Mouse (Mus musculus) limb, embryonic 12.5 days (tissue): Measurements from ENCODE around the gene Chd8. TPM values are rescaled to one million over a fixed set of nuclear protein-coding genes. Genes with fewer than 3 reads are reported as not detected.
A peak's percentile ranks its signal among the peaks of the same experiment; 100 is the strongest.
"Not testable (repeated sequence)": the region's sequence is repeated elsewhere in the genome, so short reads cannot be mapped to it uniquely, and the experiment has no call there.

ENCODE experiments used
- ATAC-seq: fragments of 200-750 bp; cut with Nextera tagmentation; 2 replicates; pipeline ENCODE4 v1.8.0; 2017; ENCODE audit warnings: low read depth, moderate TSS enrichment; ENCODE audit not compliant: insufficient number of reproducible peaks, insufficient read depth, low FRiP score, low TSS enrichment
- H3K27ac ChIP-seq: fragments of 300-500 bp; sonication (generic); 2 replicates; pipeline ENCODE4 v1.5.1; 2016; ENCODE audit warnings: mild to moderate bottlenecking, moderate library complexity
- H3K27me3 ChIP-seq: fragments of 300-500 bp; sonication (generic); 2 replicates; pipeline ENCODE4 v1.6.1; 2016; ENCODE audit warnings: mild to moderate bottlenecking, moderate library complexity
- H3K36me3 ChIP-seq: fragments of 300-500 bp; sonication (generic); 2 replicates; pipeline ENCODE4 v1.6.1; 2016; ENCODE audit warnings: mild to moderate bottlenecking, moderate library complexity
- H3K4me1 ChIP-seq: fragments of 300-500 bp; sonication (generic); replicated peaks from 2 replicates; pipeline ENCODE4 v1.6.1; 2016
- H3K4me2 ChIP-seq: fragments of 300-500 bp; sonication (generic); 2 replicates; pipeline ENCODE4 v1.6.1; 2016; ENCODE audit warnings: mild to moderate bottlenecking, moderate library complexity
- H3K4me3 ChIP-seq: fragments of 300-500 bp; sonication (generic); replicated peaks from 2 replicates; pipeline ENCODE4 v1.5.1; 2016; ENCODE audit warnings: mild to moderate bottlenecking
- H3K9ac ChIP-seq: fragments of 300-500 bp; sonication (generic); replicated peaks from 2 replicates; pipeline ENCODE4 v1.6.1; 2016; ENCODE audit warnings: mild to moderate bottlenecking, moderate library complexity
- H3K9me3 ChIP-seq: fragments of 300-500 bp; sonication (generic); 2 replicates; pipeline ENCODE4 v1.6.1; 2016; ENCODE audit warnings: mild to moderate bottlenecking, moderate library complexity
- WGBS: fragments of 180-500 bp; shearing (Covaris S2); methylation state at CpG from one replicate; pipeline ENCODE4 v1.1.7; 2016; 5-methylcytosine and 5-hydroxymethylcytosine counted together
- polyA plus RNA-seq: library from polyadenylated mRNA; unstranded; fragments of >200 nt; fragmentation: Nextera tagmentation; extraction: Ambion mirVana; gene quantifications from 2 replicates; pipeline ENCODE4 v1.2.1, GENCODE M21; 2016

The Chd8 gene
- 49.6 and 53.7 TPM in 2 replicates for polyA plus RNA-seq

DNA sequence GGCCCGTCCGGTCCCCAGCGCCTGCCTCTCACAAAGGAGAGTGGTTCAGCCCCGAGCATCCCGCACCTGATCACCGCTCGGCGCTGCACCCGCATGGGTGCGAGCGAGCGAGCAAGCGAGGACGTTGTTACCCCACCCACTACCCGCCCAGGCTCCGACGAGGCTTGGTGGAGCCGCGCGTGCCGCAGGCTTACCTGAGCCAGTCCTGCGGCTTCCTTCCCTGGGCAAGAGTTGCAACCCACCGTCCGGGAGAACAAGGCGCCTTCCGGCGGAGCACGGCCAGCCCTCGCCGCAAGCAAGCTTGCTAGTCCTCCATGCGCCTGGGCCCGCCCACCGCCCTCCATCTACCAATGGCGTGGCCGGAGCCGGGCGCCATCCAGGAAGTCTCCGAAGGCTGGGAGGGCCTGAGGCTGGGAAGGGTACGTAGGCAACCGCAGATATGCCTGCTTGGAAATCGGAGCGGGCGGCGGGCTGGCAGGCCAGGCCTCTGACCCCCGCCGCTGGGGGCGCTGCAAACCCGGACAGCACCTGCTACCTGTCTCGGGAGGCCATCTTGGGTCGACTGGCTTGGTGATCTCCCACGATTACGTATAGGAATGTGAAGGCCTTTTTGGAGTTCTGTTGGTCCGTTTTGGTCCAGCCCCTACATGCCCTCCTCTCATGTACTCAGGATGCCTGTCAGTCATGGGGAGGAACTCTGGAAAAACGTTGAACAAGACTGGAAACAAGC lies at the start of gene Chd8:
TSS of gene Chd8 (minus strand) at position 297 of the 730 bp plus-strand sequence.
- H3K27ac ChIP-seq, result peak within 1 kb of the TSS; percentile 94
- H3K9me3 ChIP-seq, result no peaks in the 10 kb centered on the region
- peak within 1 kb of the TSS; percentile 89 for H3K4me3 ChIP-seq
- peak; percentile 100 for ATAC-seq
- H3K4me2 ChIP-seq, result peak within 1 kb of the TSS; percentile 65
- H3K4me1 ChIP-seq, result peaks cover 9% of the 10 kb centered on the region
- H3K9ac ChIP-seq, result peak within 1 kb of the TSS; percentile 92
- WGBS, result under 1% methylated on average over 54 of the region's 54 CpGs
- no peaks in the 10 kb centered on the region for H3K27me3 ChIP-seq
- H3K36me3 ChIP-seq, result peaks cover 13% of the 10 kb centered on the region; the same call in 1 of the 2 replicates

DNA sequence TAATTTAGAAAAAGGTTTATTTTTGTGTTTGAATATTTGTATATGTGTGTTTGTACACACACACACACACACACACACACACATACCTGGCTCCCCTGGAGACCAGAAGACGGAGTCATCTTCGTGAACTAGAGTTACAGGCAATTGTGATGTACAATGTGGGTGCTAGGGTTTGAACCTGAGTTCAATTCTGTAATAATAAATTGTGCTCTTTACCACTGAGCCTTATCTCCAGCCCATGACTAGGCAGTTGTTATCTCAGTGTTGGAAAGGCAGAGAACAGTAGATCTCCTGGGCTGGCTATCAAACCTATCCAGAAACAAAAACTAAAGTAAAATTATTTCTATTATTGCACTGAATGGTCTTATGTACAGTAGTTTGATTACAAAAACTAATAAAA lies 48.5 kb upstream of the Chd8 start:
- ATAC-seq, result no peak
- Histone ChIP-seq H3K27me3 (no peaks in the 10 kb centered on the region), H3K27ac (no peak overlapping the region), H3K4me2 (no peak overlapping the region), H3K9me3 (no peaks in the 10 kb centered on the region), H3K36me3 (peaks cover 28% of the 10 kb centered on the region), H3K9ac (no peak overlapping the region), H3K4me1 (peaks cover 6% of the 10 kb centered on the region), H3K4me3 (no peak overlapping the region)
- 96% methylated on average over 2 of the region's 2 CpGs for WGBS

DNA sequence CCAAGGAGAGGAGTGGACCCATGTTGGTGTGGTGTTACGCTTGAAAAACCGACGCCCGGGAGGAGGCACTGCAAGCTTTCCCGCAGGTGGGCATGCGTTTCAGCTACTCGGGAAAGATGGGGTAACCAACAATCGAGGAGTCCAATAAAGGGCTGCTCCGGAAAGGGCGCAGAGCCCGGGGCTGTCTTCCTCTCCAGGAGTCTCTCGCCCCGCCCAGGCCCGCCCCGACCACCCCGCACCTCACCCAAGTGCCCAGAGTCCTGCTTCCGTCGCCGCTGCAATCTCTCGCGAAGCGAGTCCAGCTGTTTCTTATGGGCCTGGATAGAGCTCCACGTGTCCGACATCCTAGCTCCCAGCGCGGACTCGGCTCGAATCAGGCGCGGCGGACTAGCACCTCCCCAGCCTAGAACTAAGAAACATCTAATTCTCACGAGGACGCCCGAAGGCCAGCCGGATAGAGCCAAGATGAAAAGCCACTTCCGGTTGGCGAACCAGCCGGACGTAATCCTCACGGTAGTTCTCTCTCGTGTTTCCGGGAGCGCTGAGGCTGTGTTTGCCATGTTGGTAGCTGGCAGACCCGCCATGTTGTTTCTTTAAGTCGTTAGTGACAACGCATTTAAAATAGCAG lies 47.2 kb upstream of the Chd8 start, which contains the start of gene Mettl3:
TSS of gene Mettl3 (minus strand) at position 485 of the 628 bp plus-strand sequence.
- Histone ChIP-seq H3K4me2 (peak within 1 kb of the TSS; percentile 71), H3K27me3 (no peaks in the 10 kb centered on the region), H3K36me3 (peaks cover 23% of the 10 kb centered on the region), H3K4me3 (peak within 1 kb of the TSS; percentile 73), H3K4me1 (peaks cover 6% of the 10 kb centered on the region), H3K9ac (peak within 1 kb of the TSS; percentile 74), H3K27ac (peak within 1 kb of the TSS; percentile 95), H3K9me3 (no peaks in the 10 kb centered on the region)
- under 1% methylated on average over 46 of the region's 46 CpGs for WGBS
- peak; percentile 93 for ATAC-seq

DNA sequence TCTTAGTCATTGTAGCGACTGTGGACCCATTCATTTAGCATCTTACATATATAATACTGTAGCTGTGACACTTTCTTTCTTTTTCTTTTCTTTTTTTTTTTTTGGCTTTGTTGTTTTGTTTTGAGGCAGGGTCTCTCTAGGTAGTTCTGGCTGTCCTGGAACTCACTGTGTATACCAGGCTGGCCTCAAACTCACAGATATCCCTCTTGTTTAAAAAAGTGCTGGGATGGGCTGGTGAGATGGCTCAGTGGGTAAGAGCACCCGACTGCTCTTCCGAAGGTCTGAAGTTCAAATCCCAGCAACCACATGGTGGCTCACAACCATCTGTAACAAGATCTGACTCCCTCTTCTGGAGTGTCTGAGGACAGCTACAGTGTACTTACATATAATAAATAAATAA lies 45.9 kb upstream of the Chd8 start:
- peak overlapping the region; percentile 73; the same call in 1 of the 2 replicates for H3K4me3 ChIP-seq
- WGBS, result 91% methylated on average over 3 of the region's 3 CpGs
- H3K4me2 ChIP-seq, result not testable (repeated sequence)

DNA sequence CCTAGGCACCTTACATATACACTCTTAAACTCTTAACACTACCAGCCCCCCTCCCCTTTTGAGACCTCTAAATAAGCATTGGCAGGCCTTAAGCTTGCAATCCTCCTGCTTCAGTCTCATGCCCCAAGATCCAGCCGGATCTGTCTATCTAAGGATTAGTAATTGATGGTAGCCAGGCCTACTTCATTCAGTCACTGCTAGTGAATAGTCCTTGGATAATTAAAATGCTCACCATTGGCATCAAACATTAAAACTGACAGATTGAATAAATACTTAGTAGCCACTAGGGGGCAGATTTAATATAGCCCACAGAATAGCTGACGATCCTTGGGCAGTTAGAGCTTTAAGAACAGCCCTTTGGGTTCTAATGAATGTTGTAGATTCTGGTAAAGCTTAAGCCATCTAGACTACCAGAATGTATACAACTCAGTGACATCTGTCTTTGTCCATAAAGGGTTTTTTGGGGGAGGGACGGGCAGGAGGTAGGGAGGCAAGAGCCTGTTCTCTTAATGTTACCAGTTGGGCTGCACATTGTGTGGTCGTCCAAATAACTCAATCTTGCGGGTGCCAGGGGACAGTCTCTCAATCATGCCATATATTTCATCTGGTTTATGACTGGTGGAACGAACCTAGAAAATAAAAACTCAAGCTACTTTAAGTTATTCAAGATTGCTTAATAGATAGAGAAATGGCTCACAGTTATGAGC lies 38.1 kb upstream of the Chd8 start:
- H3K4me1 ChIP-seq, result no peaks in the 10 kb centered on the region
- no peak for ATAC-seq
- no peak overlapping the region for H3K4me3 ChIP-seq
- no peaks in the 10 kb centered on the region for H3K27me3 ChIP-seq
- no peak overlapping the region for H3K4me2 ChIP-seq
- no peak overlapping the region for H3K27ac ChIP-seq
- H3K9me3 ChIP-seq, result no peaks in the 10 kb centered on the region
- H3K36me3 ChIP-seq, result peaks cover 88% of the 10 kb centered on the region
- 74% methylated on average over 6 of the region's 6 CpGs for WGBS
- no peak overlapping the region for H3K9ac ChIP-seq

More for the DNA sequence above, 45.9 kb upstream of the Chd8 start:
- H3K36me3 ChIP-seq, result peaks cover 22% of the 10 kb centered on the region
- ATAC-seq, H3K9me3 ChIP-seq, H3K27ac ChIP-seq, H3K4me1 ChIP-seq, H3K27me3 ChIP-seq, H3K9ac ChIP-seq: not testable (repeated sequence)

DNA sequence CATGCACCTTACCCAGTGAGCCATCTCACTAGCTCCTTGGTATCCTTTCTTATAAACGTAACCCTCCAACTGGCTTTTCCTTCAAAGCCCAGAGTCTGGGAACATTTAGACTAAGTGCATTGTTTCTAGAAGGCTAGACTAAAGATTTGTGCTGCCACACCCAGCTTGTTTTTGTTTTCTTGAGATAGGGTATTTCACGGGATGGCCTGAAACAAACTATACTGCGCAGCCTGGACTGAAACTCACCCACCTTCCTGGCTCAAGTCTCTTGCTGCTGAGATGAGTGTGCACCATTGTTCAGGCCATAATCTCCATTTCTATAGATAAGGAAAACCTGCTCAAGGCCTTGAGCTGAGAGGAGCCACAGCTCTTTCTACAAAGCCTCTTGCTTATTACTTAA lies 26.6 kb upstream of the Chd8 start:
- 94% methylated on average over 3 of the region's 3 CpGs for WGBS
- Histone ChIP-seq H3K4me2 (no peak overlapping the region), H3K27ac (no peak overlapping the region), H3K27me3 (no peaks in the 10 kb centered on the region), H3K4me1 (peaks cover 5% of the 10 kb centered on the region), H3K36me3 (peaks cover 41% of the 10 kb centered on the region), H3K4me3 (no peak overlapping the region), H3K9ac (no peak overlapping the region), H3K9me3 (no peaks in the 10 kb centered on the region)
- no peak for ATAC-seq

DNA sequence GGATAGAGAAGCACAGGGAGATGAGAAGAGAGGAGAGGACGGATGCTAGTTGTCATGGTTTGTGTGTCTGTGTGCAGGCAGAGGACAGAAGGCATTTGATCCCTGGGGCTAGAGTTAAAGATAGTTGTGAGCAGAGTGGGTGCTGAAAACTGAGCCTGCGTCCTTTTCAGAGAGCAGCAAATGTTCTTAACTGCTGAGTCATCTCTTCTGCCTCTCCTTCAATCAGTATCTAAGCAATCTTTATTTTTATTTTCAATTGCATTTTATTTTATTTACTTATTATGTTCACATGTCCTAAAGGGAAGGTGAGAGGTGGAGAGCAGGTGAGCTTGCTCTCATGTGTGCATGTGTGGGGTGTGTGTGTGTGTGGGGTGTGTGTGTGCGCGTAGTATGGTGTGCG lies 26.0 kb upstream of the Chd8 start:
- Histone ChIP-seq H3K4me3 (no peak overlapping the region), H3K27ac (no peak overlapping the region), H3K27me3 (no peaks in the 10 kb centered on the region), H3K4me1 (peaks cover 5% of the 10 kb centered on the region), H3K36me3 (peaks cover 36% of the 10 kb centered on the region), H3K9ac (no peak overlapping the region), H3K4me2 (no peak overlapping the region), H3K9me3 (no peaks in the 10 kb centered on the region)
- 95% methylated on average over 5 of the region's 5 CpGs for WGBS
- no peak for ATAC-seq

DNA sequence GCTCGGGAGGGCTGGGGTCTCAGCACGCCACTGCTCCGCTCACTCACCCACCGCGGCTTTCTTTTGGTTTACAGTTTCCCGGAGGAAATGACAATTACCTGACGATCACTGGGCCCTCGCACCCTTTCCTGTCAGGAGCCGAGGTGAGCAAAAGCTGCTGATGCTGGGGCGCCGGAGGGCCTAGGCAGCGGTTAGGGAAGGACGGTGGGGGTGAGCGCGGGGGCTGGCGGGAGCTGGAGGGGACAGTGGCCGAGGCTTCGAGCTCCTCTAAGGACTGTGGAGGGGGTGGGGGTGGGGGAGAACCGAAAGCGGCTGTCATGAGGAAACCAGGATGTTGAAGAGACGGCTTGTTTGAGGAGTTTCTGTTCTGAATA lies 22.2 kb upstream of the Chd8 start:
- ATAC-seq, result peak; percentile 24; the same call in 1 of the 2 replicates
- Histone ChIP-seq H3K4me1 (peaks cover 8% of the 10 kb centered on the region), H3K27me3 (no peaks in the 10 kb centered on the region), H3K9ac (peak overlapping the region; percentile 83), H3K4me3 (peak overlapping the region; percentile 82), H3K36me3 (peaks cover 12% of the 10 kb centered on the region), H3K4me2 (peak overlapping the region; percentile 73), H3K27ac (peak overlapping the region; percentile 77), H3K9me3 (no peaks in the 10 kb centered on the region)
- 2% methylated on average over 21 of the region's 21 CpGs for WGBS

DNA sequence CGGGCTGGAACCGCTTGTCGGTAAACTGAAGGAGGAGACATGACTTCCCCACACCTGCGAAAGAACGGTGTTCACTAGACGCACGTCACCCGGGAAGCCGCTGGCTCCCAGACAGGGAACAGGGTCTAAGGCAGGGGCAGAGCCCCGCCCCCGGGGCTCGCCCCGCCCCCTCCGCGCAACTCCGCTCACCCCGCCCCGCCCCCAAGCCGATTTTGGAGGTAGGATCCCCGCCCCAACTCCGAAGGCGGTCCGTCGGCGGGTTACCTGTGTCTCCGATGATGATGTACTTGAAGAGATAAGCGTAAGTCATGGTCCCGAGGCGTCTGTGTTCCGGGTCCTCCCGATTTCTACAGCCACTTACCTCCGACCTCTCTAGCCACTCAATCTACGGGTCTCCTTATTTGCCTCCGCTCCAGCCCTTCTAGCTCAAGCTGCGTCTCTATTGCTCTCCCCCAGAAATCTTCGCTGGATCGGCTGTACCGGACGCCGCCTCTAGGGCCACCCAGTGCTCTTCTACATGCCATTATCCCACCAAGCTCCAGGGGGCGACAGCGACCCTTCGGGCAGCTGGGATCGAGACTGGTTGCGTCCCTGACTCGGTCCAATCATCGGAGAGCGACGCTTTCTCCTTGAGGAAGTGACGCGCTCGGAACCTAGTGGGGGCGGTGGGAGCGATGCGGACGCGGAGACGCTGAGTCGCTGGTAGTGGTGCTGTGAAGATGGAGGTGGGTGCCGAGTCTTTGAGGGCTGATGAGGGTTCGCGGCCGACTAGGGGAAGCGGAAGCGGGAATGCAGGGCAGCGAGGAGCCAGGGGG lies 21.6 kb upstream of the Chd8 start, which contains the start of the genes Tox4 and Rab2b:
TSS of gene Tox4 (plus strand) at position 215 of the 815 bp plus-strand sequence.
TSS of gene Rab2b (minus strand) at position 614 of the 815 bp plus-strand sequence.
- Histone ChIP-seq H3K9me3 (no peaks in the 10 kb centered on the region), H3K4me3 (peak within 1 kb of the TSS; percentile 82), H3K4me1 (peaks cover 8% of the 10 kb centered on the region), H3K9ac (peak within 1 kb of the TSS; percentile 83), H3K36me3 (peaks cover 18% of the 10 kb centered on the region), H3K27ac (peak within 1 kb of the TSS; percentile 77), H3K4me2 (peak within 1 kb of the TSS; percentile 73), H3K27me3 (no peaks in the 10 kb centered on the region)
- ATAC-seq, result peak; percentile 99
- WGBS, result under 1% methylated on average over 66 of the region's 66 CpGs

DNA sequence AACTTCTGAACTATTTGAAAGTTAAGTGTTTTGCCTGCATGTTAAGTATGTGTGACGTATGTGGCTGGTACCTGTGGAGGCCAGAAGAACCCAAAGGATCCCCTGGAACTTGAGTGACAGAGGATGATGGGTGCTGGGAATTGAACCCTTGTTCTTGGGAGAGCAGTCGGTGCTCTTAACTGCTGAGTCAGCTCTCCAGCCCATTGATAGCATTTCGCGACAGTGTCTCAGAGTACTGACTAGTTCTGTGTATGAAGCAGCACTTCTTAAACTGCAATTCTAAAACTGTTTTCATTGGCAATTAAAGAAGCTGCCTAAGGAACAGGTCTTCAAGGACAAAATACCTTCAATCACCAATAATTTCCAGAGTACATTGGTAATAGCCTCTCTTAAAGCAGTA lies 19.6 kb upstream of the Chd8 start:
- H3K9me3 ChIP-seq, result no peaks in the 10 kb centered on the region
- peaks cover 34% of the 10 kb centered on the region for H3K36me3 ChIP-seq
- no peak overlapping the region for H3K9ac ChIP-seq
- H3K4me1 ChIP-seq, result peaks cover 8% of the 10 kb centered on the region
- H3K4me3 ChIP-seq, result no peak overlapping the region
- H3K4me2 ChIP-seq, result no peak overlapping the region
- H3K27me3 ChIP-seq, result no peaks in the 10 kb centered on the region
- no peak overlapping the region for H3K27ac ChIP-seq
- ATAC-seq, result no peak
- WGBS, result 86% methylated on average over 4 of the region's 4 CpGs
